Mouse (Mus musculus): ENCODE results near the gene Ylpm1.

Gene Ylpm1

DNA sequence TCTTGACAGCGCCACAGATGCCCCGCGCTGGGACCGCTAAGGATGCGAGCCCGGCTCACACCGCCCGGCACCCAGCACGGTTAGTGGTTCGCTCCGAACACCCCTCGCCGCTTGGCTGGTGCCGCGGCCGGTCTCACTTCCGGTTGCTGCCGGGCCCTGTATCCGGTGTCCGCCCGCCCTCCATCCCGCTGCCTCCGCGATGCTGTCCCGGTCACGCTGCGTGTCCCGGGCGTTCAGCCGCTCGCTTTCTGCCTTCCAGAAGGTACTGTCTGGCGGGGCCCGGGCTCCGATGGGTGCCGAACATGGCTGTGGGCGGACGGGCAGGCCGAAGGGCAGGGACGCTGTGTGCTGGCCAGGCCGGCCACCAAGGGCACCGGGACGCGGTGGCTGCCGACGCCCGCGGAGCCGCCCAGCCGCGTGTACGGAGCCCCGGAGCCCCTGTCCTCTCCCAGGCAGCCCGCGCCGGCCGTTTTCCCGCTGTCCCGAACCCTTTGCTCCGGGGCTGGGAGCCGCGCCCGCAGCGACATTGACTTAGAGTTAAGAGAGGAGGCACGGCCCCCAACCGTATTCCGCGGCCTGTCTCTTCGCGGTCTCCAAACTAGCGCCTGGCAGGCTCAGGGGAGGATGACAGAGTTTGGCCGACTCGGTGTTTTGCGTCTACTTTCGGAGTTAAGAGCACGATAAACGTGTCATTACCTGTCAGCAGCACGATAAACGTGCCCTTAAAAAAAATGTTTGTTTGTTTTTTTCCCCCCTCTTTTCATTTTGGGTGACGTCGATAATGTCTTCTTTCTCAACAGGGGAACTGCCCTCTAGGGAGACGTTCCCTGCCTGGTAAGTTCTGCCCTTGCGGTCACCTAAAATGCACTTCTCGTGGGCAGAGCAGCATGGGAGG, 114.8 kb downstream of the Ylpm1 start, which contains the start of the genes Prox2 and Dlst:
Gene Prox2, minus strand, starts transcription at position 62 of the 895 bp plus-strand sequence.
Gene Dlst, plus strand, starts transcription at position 136 of the 895 bp plus-strand sequence.
- DNase-seq = peak; percentile 85 to 86

DNA sequence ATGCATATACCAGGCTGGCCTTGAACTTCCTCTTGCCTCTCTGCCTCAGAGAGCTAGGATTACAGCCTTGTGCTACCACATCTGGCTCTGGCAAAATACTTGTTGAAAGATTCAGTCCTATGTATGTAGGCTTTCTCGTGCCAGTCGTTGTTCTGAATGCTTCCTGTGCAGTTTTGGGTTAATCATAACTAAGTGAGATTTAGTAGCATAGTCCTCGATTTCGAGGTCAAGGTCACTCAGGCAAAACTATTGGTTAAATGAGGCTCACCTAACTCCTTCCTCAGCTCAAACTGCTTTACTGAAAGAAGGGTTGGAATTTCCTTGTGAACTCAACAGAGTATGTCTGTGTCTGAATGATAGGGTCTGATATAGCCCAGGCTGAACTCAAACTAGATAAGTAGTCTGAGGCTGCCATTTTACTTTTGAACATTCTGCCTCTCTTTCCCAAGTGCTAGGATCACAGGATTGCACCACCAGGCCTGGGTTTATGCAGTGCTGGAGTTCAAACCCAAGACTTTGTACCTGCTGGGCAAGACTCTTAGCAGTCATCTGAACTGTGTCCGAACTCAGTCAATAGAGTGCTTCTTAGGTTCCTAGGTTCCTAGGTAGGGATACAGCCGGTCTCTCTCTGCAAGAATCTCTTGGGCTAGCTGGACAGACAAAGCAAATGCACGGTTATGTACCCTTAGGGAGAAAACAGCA, 116.6 kb downstream of the Ylpm1 start:
- DNase-seq = no peak

DNA sequence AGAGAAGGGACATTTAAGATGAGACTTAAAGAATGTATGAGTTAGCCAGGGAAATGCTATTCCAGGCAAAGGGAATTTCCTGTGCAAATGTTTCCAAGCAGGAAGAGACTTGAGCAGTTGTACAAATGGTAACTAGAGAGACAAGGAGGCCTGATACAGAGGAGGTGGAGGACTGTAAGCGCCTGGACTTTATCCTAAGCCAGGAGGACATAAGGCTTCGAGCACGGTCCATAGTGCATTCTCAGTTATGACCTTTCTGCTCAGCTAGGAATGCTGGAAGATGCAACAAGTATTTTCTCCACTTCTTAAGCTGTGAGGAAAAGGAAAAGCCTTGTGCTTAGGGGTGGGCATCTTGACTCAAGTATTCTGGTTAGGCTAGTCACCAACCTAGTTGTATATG, 117.2 kb downstream of the Ylpm1 start:
- no peak for DNase-seq

DNA sequence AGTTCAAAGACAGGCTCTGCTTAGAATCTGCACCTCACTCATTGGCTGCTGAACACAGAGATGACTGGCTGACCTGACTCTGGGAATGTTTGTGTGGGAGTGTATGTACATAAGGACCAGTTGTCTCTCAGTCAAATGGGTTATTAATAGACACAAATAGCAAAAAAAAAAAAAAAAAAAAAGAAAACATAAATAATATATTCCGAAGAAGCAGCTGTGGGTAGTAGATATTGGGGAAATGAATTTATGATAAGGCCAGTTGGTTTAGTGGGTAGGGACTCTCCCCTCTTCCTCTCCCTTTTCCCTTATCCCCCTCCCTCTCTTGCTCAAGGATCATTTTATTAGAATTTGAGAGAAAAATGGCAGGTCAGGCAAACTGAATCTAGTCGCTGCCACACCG, 117.8 kb downstream of the Ylpm1 start:
- DNase-seq = no peak

DNA sequence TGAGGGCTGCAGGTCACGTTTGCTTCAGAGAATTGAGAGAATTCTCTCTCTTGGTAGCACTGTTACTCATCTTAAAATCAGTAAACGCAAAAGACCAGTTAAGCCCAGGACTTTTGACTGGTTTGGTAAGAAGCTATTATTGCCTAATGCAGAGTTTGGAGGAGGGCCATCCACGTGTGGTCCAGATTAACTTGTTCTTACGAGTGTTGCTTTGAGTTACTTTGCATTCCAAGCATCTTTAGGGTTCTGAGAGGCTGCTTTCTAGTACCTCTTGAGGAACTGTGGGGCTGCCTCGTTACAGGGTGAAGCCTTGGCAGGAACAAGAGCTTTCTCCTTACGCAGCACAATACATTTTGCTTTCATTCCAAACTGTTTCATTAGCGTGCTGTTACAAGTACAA, 119.6 kb downstream of the Ylpm1 start:
- no peak for DNase-seq
